Mouse (Mus musculus): Measurements from ENCODE around the gene Kat7.

- TF ChIP-seq CTCF (IDR thresholded peaks at IDR 0.05; ENCODE audit: low read depth), result no peak
- no peak for TF ChIP-seq EP300 (IDR thresholded peaks at IDR 0.05; ENCODE audit: low read depth)
Measured at GRCm38 (mm10) chr11:95273661-95274060, 36.4 kb downstream of the Kat7 start.
